Mouse (Mus musculus) embryo, embryonic 11 days (tissue): ENCODE measurements around the gene Gpatch3.
A peak's percentile ranks its signal among the peaks of the same experiment; 100 is the strongest.

Experiments used
- DNase-seq: peaks from one replicate; pipeline ENCODE4 v3.0.0-alpha.2; 2015

Gene Gpatch3

GRCm38 (mm10) chr4:133624830-133625229 lies 50.3 kb downstream of the Gpatch3 start:
- DNase-seq: no peak

GRCm38 (mm10) chr4:133625621-133626071 lies 51.1 kb downstream of the Gpatch3 start:
- DNase-seq: no peak

- no peak for DNase-seq
These were observed 51.7 kb downstream of the Gpatch3 start for GRCm38 (mm10) chr4:133626221-133626620.

DNA sequence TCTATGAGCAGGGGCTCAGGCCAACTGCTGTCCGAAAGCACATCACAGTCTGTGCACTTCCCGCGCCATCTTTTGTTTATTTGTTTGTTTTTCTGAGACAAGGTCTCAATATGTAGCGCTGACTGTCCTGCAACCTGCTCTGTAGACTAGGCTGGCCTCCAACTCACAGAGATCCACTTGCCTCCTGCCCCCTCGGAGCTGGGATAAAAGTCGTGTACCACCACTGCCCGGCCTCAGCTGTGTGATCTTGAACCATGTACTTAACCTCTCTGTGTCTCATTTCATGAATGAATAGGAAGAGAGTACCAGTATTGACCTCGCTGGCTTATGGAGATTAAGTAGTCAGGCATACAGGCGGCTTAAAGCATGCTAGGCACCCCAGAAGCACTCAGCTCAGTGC lies 52.1 kb downstream of the Gpatch3 start:
- DNase-seq: no peak

GRCm38 (mm10) chr4:133627039-133627438 lies 52.5 kb downstream of the Gpatch3 start:
- DNase-seq: no peak

- no peak for DNase-seq
These were observed 54.0 kb downstream of the Gpatch3 start for GRCm38 (mm10) chr4:133628517-133628916.

- no peak for DNase-seq
These were observed 54.6 kb downstream of the Gpatch3 start for GRCm38 (mm10) chr4:133629191-133629590.

- DNase-seq: no peak
These were observed 55.9 kb downstream of the Gpatch3 start for GRCm38 (mm10) chr4:133630326-133630920.

GRCm38 (mm10) chr4:133631071-133631768 lies 56.7 kb downstream of the Gpatch3 start:
- no peak for DNase-seq

GRCm38 (mm10) chr4:133631769-133632411 lies 57.3 kb downstream of the Gpatch3 start:
- no peak for DNase-seq

DNA sequence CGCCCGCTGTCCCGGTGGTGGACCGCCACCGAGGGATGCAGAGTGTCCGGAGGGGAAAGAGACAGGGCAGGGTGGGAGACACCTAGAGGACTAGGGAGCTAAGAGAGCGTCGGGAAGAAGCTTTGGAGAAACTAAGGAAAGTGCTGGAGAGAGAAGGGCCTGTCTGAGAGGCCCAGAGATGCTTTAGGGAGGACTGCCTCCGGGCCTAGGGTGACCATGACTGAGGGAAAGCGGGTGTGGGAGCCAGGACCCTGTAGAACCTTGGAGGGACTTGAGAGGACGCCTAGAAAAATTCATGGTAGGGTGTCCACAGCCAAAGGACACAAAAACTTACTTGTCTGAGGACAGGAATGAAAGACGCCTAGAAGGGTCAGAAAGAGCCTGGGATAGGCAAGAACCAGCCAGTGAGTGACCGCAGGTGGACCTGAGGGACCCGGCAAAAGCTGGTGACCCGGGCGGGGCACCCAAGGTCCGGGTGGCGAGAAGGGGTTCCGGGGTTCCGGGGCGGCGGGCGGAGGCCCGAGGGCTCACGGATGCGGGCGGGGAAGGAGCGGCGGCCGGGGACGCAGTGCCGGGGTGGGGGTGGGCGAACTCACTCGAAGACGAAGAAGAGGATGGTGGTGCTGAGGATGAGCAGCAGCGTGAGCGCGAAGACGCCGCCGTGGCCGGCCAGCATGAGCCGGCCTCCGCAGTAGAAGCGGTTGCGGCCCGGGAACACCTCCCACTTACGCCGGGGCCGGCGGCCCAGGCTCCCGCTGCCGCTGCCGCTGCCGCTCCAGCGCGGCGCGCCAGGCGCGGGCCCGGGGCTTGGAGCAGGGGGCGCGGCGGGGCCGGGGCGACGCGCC lies 58.2 kb downstream of the Gpatch3 start:
- DNase-seq: no peak

- DNase-seq: peak; percentile 90
These were observed 58.9 kb downstream of the Gpatch3 start for GRCm38 (mm10) chr4:133633332-133634042.
